Mouse (Mus musculus) thymus, postnatal 0 days (tissue): Measurements from ENCODE around the gene Pgap3. TPM values are rescaled to one million over a fixed set of nuclear protein-coding genes. Genes with fewer than 3 reads are reported as not detected.
A peak's percentile ranks its signal among the peaks of the same experiment; 100 is the strongest.

Experiments
- DNase-seq: peaks from one replicate; pipeline ENCODE4 v3.0.0-alpha.2; 2015; ENCODE audit warnings: low spot score
- polyA plus RNA-seq: library from polyadenylated mRNA; unstranded; fragments of >200 nt; fragmentation: Nextera tagmentation; extraction: Ambion mirVana; gene quantifications from 2 replicates; pipeline ENCODE4 v1.2.1, GENCODE M21; 2015

Gene Pgap3
- polyA plus RNA-seq, 1 experiment from 2014 or later: 12.7 TPM

GRCm38 (mm10) chr11:98412797-98413301 lies 12.6 kb upstream of the Pgap3 start:
- DNase-seq: no peak

DNA sequence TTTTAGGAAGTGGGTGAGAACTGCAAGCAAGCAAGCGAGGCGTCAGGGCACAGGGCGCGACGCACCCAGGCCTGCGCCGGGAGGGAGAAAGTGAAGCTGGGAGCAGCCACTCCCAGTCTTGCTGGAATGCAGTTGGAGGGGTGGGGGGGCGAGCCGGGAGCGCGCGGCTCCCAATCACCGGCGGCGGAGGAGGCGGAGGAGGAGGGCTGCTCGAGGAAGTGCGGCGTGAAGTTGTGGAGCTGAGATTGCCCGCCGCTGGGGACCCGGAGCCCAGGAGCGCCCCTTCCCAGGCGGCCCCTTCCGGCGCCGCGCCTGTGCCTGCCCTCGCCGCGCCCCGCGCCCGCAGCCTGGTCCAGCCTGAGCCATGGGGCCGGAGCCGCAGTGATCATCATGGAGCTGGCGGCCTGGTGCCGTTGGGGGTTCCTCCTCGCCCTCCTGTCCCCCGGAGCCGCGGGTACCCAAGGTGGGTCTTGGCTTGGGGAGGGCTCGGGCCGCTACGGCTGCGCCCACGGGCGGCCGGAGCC lies 12.0 kb upstream of the Pgap3 start, which contains the start of gene Erbb2:
TSS of gene Erbb2 (plus strand) at position 198 of the 524 bp plus-strand sequence.
- peak; percentile 25 for DNase-seq

GRCm38 (mm10) chr11:98409341-98409822 lies 9.1 kb upstream of the Pgap3 start:
- DNase-seq: no peak

DNA sequence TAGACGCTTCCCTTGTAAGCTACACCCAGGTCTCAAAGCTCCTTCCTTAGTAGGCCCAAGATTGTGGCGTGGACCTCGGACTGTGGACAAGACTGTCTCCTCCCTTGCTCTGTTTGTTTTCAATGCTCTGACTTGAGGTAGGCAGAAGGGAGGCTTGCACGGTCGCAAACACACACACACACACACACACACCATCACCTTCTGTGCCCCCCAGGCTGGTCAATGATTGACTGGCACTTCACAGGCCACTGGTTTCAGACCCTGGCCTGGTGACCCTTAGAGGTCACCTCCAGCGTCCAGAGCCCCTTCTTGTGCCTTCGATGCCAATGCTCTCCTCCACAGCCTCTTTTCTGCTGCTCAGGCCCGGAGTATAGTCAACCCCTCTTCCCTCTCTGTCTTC lies 8.6 kb upstream of the Pgap3 start:
- no peak for DNase-seq

DNA sequence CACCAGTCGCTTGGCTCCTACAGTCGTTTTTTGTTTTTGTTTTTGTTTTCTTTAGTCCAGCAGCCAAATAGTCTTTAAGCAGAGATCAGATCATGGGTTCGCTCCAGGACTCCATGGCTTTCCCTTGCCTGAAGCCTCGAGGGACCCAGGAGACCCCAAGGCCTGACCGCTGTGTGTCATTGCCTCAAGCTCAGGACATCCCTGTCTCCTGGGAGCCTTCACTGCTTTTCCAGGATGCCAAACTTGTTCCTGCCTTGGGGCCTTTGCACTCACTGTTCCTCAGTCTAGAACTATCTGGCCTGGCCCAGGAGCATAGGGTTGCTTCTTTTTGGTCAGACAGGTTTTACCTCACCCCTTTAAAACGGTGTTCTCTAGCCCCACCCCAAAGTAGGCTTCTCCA lies 6.3 kb upstream of the Pgap3 start:
- no peak for DNase-seq

- no peak for DNase-seq
These were observed 526 bp upstream of the Pgap3 start for GRCm38 (mm10) chr11:98400816-98401215.

GRCm38 (mm10) chr11:98397946-98398345 lies 2.3 kb downstream of the Pgap3 start:
- DNase-seq: no peak

GRCm38 (mm10) chr11:98395041-98395440 lies 5.2 kb downstream of the Pgap3 start:
- no peak for DNase-seq

DNA sequence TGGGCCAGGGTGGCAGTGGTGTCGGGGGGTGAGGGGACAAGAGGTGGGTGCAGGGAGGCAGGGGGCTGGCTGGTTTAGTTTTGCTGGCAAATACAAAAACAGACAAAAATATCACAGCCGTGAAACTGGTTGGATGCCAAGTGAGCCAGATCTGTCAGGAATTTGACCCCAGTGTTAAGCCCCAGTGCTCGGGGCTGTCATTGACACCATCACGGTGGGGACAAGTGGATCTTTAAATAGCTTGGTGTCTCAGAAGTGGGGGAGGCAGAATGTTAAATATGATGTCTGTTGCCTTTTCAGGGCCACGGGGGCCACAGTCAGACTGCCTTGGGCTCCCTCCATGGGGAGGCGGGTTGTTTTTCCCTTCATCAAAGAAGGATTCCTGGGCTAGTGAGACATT lies 6.0 kb downstream of the Pgap3 start:
- no peak for DNase-seq

DNA sequence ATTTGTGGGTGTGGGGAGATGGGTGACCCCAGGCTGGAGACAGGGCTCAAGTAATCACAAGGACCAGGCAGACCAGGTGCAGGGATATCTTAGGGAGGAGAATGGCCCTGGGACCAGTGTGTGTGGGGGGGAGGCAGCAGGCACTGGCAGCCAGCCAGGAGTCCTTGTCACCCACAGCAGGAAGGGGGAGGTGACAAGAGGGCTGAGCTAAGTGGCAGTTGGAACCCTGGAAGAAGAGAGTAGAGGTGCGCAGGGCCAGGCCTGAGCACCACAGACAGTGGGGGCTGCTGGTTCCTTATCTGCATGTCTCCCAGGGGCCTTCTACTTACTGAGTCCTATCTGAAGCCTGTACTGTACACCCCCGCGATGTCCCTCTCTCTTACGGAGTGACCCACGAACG lies 7.0 kb downstream of the Pgap3 start:
- peak; percentile 85 for DNase-seq

- DNase-seq: peak; percentile 28
These were observed 7.6 kb downstream of the Pgap3 start for GRCm38 (mm10) chr11:98392645-98393044.

DNA sequence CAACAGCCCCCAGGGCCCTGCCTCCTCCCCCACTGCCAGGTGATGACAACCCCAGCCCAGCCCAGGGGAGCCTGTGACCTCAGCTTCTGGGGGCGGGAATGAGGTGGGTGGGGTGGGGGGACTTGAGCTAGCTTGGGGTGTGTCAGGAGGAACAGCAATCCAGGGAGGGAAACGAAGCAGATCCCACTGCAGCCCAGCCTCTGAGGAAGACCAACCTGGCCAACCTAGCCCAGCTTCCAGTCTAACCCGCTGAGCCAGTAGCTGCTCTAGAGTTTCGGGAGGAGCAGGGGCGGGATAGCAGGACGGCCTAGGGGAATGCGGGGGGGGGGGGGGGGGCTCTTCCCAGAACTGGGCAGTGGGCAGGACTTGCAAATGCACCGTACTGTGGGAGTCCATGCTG lies 8.3 kb downstream of the Pgap3 start:
- DNase-seq: no peak

DNA sequence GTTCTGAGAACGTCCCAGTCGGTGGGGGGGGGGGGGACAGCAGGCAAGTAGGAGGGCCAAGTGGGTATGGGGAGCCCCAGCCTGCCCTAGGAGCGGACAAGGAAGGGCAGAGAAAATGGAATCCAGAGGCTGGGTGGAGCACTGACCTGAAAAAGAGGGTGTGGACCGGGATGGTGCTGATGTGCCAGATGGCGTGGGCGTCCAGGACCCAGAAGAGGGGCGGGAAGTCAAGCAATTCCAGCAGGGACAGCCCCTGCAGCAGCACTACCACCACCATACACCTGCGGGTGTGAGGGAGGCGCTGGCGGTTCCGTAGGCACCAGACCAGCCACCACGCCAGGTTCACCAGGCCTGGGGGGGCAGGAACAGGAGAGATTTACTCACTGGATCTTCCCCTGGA lies 10.1 kb downstream of the Pgap3 start:
- DNase-seq: no peak

- peak; percentile 78 for DNase-seq
These were observed 11.0 kb downstream of the Pgap3 start for GRCm38 (mm10) chr11:98389221-98389780.

- no peak for DNase-seq
These were observed 12.0 kb downstream of the Pgap3 start for GRCm38 (mm10) chr11:98388282-98388681.

- no peak for DNase-seq
These were observed 13.2 kb downstream of the Pgap3 start for GRCm38 (mm10) chr11:98387056-98387577.

DNA sequence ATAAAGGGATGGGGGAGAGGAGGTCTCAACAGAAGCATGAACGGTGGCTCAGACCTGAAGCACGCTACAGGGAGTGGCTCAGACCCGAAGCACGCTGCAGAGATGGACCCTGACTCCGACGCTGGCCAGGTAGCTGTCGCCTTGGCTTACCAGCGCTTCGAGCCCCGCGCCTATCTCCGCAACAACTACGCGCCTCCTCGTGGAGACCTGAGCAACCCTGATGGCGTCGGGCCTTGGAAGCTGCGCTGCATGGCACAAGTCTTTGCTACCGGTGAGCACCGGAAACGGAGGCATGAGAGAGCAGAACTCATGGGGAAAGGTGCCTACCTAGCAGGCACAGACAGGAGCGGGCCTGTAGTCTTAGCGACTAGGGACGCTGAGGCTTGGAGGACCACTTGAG lies 13.7 kb downstream of the Pgap3 start:
- DNase-seq: peak; percentile 61

DNA sequence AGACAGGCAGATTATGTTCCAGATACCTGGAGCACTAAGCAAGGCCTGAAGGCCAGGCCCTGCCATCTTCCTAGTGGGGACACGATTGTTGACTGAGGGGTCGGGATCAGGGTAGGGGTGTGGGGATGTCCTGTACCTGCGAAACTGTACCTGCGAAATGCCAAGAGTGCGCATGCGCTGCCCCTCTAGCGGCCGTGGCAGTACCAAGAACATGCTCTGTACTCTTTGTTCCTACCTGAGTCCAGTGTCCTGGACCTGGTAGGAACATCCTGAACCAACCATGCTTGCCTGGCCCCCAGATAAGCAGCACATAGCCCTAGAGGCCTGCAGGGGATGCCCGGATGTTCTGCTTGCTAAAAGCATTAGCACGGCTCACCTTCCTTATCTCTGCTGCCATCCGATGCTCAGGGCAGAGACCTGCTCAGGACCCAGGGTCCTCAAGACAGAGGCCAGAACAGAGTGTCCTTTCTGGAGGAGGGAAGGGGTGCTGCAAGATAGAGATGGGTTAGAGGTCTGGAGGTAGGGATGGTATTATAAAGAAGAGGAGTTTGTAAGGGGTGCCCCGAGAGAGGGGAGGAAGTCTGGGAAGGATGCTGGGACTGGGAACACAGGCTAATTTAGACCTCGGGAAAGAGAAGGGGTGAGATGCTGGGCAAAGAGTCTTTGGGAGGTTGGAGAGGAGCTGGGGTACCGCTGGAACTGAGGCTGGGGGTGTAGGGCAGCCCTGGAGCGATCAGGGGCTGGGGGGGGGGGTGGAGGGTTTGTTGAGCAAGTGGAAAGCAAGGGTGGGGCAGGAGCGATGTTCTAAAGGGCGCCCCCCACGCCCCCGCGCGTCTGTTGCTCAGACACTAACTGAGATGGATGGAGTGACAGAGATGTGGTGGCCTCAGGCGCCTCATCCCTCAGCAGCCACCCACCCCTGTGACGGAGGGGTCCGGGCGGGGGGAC lies 14.4 kb downstream of the Pgap3 start, which contains the start of gene Pnmt:
TSS of gene Pnmt (plus strand) at position 813 of the 948 bp plus-strand sequence.
- no peak for DNase-seq

DNA sequence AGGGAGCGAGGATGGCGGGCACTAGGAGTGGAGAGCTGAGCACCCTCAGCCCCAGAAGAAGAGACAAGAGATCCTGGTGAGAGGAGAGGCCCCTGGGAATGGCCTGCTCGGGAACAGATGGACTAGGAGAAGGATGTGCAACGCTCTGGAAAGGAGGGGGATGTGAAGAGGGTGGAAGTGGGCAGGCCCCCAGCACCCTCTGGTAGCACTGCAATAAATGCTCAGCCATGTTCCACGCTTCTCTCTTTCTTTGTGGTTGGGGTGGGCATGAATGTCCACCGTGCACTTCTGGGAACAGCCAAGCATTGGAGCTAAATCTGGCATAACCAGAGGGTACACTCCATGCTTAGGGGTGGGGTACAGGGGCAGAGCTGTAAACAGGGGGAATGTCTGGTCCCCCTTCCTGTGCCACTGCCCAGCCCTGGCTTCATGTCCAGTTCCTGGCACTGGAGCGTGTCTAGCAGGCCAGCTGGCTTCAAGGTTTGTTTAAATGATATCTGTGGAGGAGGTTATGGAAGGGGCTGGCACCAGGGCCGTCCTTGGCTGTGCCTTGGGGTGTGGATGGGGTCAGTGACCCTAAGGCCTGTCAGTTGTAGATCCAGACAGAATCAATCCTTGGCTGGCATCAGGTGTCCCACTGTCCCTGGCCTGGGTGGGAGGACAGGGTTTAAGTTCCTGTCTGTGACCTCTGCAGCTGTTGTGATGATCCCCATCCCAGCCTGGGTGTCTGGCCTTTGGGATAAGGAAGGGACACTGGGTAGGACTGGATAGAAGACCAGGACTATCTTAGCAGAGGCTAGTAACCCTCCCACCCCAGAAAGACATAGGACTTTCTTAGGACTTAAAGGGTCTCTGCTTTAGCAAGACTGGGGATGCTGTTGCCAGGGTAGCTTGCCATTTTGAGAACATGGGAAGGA lies 15.3 kb downstream of the Pgap3 start:
- no peak for DNase-seq

GRCm38 (mm10) chr11:98384216-98384615 lies 16.1 kb downstream of the Pgap3 start:
- no peak for DNase-seq
